Mouse (Mus musculus): ENCODE measurements around the gene Olfr51.
"Not testable (repeated sequence)": the region's sequence is repeated elsewhere in the genome, so short reads cannot be mapped to it uniquely, and the experiment has no call there.

Olfr51 gene

DNA sequence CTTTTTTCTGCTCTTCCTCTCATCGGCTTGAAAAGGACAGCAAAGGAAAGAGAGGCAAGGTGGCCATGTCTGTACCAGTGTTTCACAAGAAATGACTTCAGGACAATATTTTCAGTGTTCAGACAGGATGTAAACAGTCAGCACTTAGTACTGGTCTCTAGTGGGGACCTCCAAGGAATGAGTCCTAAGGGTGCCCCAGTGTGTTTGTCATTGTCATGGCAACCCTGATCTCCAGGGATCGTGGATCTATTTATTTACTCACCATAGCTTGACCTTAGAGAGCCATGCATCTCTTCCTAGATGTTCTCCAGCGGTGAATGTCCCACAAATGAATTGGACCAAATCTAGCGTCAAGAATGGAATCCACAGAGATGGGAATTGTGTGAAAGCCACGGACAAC, at the start of gene Olfr51:
Olfr51 (plus strand) TSS at position 301 of the 400 bp plus-strand sequence.
- in situ Hi-C loops (cut with MboI; ENCODE audit: unreplicated experiment in 2 of 2), result no loop called here

DNA sequence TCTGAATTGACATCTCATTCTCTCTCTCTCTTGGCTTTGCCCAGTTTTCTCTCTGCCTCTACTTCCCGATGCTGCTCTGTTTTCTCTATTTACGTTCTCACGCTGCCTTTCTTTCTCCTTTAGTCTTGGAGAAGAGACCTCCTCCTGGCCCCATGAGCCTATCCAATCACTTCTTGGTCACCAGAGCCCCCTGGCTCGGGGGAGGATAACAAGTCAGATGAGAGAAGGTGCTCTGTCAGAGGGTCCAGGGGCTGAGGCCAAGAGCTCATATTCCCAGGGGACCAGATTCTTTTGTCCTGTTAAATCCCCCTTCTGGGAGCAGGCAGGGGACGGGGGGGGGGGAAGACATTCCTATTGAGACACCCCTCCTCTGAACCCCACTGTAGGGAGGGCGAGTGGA, 49.7 kb upstream of the Olfr51 start, which contains the start of gene Prop1:
Prop1 (minus strand) TSS at position 101 of the 400 bp plus-strand sequence.
- in situ Hi-C loops (cut with MboI; ENCODE audit: unreplicated experiment in 2 of 2), result no loop called here

DNA sequence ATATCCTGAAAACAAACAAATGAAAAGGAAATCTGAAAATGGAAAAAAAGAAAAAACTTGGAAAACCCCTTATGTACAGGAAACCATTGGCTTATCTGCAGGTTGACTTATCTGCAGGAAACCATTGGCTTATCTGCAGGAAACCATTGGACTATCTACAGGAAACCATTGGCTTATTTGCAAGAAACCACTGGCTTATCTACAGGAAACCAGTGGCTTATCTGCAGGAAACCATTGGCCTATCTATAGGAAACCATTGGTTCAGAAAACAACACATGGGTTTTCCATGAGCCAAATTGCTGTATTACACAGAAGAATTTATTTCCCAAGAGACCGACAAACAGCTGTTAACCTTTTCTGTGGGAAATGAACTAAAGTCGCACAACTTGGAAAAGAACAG, 38.5 kb upstream of the Olfr51 start:
- in situ Hi-C loops (cut with MboI; ENCODE audit: unreplicated experiment in 2 of 2), result no loop called here

DNA sequence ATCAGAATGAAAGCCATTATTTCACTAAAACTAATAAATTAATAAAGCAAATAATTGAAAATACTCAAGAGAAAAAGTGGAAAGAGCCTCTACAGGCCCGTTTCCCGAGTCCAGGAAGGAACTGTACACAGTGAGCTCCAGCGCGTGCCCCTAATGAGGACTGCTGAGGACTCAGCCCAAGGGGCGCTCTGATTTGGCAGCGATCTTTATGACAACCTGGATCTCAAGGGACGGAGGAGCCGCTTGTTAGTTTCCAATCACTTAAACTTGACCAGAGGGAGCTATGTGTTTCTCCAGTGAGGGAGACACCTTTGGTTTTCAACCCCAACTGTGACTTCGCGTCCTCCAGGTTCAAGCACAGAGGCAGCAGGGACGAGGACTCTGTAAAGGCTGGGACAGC, 37.2 kb upstream of the Olfr51 start, which contains the start of gene Olfr1378:
Olfr1378 (plus strand) TSS at position 301 of the 400 bp plus-strand sequence.
- in situ Hi-C loops (cut with MboI; ENCODE audit: unreplicated experiment in 2 of 2), result no loop called here

DNA sequence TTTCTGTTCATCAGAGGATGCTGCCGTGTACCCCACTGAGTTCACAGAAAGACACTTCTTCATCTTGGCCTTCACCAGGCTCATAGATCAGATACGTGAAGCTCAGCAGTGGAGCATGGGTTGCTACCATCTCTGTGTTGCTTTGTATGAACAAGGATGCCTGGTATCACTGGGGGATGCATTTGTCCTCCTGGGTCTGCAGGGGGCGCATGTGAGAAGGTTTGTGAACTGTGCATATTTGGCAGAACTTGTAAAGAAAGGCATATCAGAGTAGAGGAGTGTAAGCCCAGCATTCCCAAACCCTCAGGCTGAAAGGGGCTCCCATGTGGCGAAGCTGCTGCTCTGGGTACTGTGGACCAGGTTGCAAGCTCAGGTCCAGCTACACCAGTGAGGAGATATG, 26.2 kb upstream of the Olfr51 start:
- in situ Hi-C loops (cut with MboI; ENCODE audit: unreplicated experiment in 2 of 2), result no loop called here

DNA sequence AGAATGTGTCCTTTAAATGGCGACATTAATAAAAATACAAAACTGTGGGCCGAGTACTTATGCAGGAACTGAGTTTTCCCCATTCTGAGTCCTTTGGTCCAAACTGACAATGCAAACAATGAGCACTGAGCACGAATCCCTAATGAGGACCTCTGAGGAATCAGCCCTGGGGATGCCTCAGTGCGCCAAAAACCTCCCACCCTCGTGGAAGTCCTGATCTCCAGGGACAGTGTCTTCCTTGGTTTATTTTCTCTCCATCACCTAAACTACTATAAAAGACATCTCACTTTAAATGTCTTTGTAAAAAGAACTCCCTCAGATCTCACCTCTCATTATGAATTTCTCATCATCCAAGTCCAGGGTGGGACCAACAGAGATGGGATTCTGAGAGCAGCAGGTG, 21.7 kb upstream of the Olfr51 start, which contains the start of gene Olfr1377:
Olfr1377 (plus strand) TSS at position 301 of the 400 bp plus-strand sequence.
- in situ Hi-C loops (cut with MboI; ENCODE audit: unreplicated experiment in 2 of 2), result no loop called here

DNA sequence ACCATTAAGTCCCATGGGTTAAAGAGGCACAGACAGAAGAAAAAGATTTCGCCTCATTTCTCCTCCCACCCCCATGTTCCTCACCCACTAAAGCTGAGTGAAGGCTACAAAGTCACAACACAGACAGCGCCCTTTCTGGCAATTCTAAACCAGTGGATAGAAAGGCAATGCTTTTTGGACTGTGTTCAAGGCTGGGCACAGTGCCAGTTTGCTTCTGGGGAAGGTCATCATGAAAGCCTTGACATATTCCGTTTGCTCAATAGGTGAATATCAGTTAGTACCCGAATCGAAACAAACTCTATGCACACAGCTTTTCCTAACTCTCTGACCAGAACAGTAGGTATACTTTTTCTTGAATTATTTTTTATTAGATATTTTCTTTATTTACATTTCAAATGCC, 8.4 kb downstream of the Olfr51 start:
- in situ Hi-C loops (cut with MboI; ENCODE audit: unreplicated experiment in 2 of 2), result no loop called here

DNA sequence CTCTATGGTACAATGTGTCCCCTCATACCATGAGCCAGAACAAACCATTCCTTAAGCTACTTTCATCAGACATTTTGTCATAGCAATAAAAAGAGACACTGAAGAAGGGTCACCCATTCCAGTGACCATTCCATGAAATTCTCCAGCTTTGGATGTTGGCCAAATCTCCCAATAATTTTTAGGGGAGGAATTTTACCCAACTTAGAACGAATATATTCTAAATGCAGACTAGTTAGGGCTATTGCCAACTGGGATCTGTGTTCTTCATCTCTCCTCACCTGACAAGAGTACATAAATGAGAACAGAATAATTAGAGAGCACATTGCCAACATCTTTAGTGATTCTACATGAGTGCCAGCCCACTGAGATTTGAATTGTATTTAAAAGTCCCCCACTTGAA, 10.5 kb downstream of the Olfr51 start, which contains the start of gene Olfr54:
Olfr54 (plus strand) TSS at position 301 of the 400 bp plus-strand sequence.
- in situ Hi-C loops (cut with MboI; ENCODE audit: unreplicated experiment in 2 of 2), result no loop called here

DNA sequence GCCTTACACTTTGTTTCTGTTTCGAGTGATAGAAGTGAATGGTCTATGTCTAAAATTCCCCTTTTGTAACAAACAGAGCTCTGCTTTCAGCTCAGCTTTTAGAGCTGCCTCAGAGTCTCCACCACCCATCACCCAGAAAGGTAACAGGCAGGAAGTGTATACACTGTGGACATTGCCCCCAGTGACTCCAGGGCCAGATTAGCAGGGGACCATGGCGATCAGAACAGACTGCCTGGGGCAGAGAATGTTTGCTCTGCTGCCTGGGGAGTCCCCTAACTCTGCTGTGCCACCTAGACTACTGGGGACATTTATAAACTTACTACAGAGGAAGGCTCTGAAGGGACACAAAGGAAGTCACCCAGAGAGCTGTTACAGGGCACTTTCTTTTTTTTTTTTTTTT, 12.9 kb downstream of the Olfr51 start:
- in situ Hi-C loops (cut with MboI; ENCODE audit: unreplicated experiment in 2 of 2), result no loop called here

DNA sequence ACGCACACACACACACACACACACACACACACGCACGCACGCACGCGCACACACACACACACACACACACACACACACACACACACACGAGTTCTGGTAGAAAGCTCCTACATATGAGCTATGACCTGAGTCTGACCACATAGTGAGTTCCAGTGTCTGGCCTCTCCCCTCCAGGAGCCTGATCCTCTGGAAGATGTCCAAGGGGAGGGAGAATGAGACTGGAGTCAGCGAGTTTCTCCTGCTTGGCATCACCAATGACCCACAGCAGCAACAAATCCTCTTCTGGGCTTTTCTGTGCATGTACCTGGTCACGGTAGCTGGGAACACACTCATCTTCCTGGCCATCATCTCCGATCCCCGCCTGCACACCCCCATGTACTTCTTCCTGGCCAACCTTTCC, 23.4 kb downstream of the Olfr51 start:
- in situ Hi-C loops (cut with MboI; ENCODE audit: unreplicated experiment in 2 of 2), result not testable (repeated sequence)

DNA sequence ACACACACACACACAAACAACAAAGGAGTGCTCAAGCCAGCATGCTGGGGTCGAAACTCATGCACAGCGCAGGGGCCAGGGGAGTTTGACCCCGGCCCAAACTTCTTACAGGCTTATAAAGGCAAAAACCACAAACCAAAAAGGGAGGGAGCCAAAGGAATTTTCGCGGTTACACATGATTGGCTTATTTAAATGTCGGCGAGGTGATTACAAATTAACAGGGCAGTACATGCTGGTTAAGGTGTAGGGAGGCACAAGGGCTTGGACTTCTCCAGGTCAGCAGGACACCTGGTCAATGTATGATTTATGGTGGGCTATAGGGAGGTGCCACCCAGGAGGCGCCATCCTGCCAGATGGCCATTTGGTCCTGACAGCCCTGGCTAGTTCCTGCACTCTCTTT, 26.0 kb downstream of the Olfr51 start:
- in situ Hi-C loops (cut with MboI; ENCODE audit: unreplicated experiment in 2 of 2), result not testable (repeated sequence)

DNA sequence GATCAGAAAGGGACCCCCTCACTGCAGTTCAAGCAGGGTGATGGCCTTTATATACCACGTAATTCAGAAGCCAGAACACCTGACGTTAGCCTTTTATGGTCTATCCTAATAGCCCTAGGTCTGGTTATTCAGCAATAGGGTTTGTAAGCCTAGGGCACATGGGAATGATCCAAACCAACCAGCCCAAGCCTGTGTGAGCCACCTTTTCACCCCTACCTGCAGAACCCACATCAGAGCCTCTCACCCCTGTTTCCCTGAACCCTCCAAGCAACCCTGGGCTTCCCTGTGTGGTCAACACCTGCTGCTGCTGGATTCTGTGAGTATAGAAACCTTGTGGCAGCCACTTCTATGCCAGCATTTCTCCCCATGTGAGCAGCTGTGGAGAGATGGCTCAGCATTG, 26.8 kb downstream of the Olfr51 start:
- in situ Hi-C loops (cut with MboI; ENCODE audit: unreplicated experiment in 2 of 2), result loop anchor here (10.0 kb wide), 2 partner anchors 265 to 585 kb away; no protein-coding TSS in a partner anchor

DNA sequence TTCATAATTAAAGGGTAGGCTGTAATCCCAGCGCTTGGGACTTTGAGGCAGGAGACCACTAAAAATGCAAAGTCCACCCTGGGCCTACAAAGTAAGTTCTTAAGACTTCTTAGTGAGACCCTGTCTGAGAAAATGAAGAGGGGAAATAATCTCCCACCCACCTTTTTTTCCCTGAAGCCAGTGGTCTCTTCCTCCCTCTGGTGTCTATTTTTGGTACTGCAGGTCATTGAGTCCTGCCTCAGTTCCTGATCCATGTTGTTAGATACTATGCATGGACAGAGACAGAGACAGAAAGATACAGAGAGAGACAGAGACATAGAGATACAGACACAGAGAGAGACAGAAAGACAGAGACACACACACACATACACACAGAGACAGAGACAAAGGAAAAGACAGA, 29.5 kb downstream of the Olfr51 start:
- in situ Hi-C loops (cut with MboI; ENCODE audit: unreplicated experiment in 2 of 2), result loop anchor here (10.0 kb wide), 2 partner anchors 268 to 588 kb away; no protein-coding TSS in a partner anchor

DNA sequence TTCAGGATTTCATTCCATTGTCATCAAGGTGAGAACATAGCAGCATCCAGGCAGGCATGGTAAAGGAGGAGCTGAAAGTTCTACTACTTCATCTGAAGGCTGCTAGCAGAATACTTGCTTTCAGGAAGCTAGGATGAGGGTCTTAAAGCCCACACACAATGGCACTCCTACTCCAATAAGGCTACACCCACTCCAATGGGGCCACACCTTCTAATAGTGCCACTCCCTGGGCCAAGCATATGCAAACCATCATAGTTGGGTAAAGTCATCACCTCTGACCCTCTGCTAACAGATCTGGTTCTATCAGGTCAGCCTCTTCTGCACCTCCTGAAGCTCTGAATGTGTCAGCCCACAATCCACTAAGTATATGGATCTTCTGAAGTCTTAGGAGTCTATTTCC, 30.7 kb downstream of the Olfr51 start:
- in situ Hi-C loops (cut with MboI; ENCODE audit: unreplicated experiment in 2 of 2), result loop anchor here (10.0 kb wide), 2 partner anchors 269 to 589 kb away; no protein-coding TSS in a partner anchor

DNA sequence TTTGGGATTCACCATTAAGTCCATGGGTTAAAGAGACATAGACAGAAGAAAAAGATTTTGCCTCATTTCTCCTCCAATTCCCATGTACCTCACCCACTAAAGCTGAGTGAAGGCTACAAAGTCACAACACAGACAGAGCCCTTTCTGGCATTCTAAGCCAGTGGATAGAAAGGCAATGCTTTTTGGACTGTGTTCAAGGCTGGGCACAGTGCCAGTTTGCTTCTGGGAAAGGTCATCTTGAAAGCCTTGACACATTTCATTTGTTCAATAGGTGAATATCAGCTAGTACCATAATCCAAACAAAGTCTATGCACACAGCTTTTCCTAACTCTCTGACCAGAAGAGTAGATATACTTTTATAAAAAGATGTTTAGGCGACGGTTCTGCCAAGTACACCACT, 32.6 kb downstream of the Olfr51 start:
- in situ Hi-C loops (cut with MboI; ENCODE audit: unreplicated experiment in 2 of 2), result loop anchor here (5.0 to 10.0 kb wide), 3 partner anchors 269 to 591 kb away; no protein-coding TSS in a partner anchor

DNA sequence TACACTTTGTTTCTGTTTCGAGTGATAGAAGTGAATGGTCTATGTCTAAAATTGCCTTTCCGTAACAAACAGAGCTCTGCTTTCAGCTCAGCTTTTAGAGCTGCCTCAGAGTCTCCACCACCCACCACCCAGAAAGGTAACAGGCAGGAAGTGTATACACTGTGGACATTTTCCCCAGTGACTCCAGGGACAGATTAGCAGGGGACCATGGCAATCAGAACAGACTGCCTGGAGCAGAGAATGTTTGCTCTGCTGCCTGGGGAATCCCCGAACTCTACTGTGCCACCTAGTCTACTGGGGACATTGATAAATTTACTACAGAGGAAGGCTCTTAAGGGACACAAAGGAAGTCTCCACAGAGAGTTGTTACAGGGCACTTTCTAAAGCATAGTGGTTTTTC, 41.4 kb downstream of the Olfr51 start:
- in situ Hi-C loops (cut with MboI; ENCODE audit: unreplicated experiment in 2 of 2), result not testable (repeated sequence)

DNA sequence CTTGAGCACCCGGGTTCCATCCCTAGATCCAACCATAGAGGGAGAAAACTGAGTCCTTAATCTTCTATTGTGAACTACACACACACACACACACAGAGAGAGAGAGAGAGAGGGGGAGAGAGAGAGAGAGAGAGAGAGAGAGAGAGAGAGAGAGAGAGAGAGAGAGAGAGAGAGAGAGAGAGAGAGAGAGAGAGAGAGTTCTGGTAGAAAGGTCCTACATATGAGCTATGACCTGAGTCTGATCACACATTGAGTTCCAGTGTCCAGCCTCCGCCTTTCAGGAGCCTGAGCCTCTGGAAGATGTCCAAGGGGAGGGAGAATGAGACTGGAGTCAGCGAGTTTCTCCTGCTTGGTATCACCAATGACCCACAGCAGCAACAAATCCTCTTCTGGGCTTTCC, 44.4 kb downstream of the Olfr51 start, which contains the start of gene Olfr1375:
Olfr1375 (plus strand) TSS at position 301 of the 400 bp plus-strand sequence.
- in situ Hi-C loops (cut with MboI; ENCODE audit: unreplicated experiment in 2 of 2), result not testable (repeated sequence)

DNA sequence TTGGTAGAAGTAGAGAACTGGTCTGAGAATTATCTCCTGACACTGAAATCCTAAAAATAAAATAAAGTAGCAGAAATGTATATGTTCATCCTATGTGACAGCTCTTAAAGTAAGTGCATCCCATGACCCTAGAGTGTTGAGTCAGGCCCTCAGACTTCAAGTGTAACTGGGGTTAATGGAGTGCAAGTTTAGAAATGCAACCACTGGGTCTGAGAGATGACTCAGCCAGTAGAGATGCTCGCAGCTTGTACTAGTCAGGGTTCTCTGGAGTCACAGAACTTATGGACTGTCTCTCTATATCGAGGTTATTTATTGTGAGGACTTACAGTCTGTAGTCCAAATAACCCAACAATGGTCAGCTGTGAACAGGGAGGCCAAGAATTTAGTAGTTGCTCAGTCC, 48.3 kb downstream of the Olfr51 start:
- in situ Hi-C loops (cut with MboI; ENCODE audit: unreplicated experiment in 2 of 2), result no loop called here

DNA sequence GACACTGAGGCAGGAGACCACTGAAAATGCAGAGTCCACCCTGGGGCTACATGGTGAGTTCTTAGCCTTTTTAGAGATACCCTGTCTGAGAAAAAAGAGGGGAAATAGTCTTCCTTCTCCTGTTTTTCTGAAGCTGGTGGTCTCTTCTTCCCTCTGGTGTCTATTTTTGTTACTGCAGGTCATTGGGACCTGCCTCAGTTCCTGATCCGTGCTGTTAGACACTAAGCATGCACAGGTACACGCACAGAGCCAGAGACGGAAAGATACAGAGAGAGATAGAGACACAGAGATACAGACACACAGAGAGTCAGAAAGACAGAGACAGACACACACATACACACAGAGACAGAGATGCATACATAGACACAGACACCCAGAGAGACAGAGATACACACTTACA, 49.8 kb downstream of the Olfr51 start:
- in situ Hi-C loops (cut with MboI; ENCODE audit: unreplicated experiment in 2 of 2), result no loop called here

DNA sequence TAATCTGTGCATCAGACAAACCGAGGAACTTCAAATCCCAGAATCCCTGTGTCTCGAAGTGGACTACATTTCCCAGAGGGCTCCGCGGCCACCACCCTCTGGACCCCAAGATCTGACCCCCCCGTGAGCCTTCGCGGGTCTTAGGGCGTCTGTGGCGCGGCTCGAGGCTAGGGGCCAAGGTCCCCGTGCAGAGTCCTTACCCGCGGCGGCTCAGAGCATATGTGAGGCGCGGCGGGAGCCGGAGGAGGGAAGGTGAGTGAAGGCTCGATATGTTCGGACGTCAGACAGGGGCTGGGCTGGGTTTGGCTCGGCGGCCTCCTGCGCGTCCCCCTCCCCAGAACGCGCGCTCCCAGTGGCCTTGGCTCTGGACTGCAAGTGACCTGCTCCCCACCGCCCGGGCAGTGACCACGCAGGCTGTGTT, 55.8 kb downstream of the Olfr51 start, which contains the start of gene Zfp354a:
Zfp354a (plus strand) TSS at position 107 of the 421 bp plus-strand sequence.
- in situ Hi-C loops (cut with MboI; ENCODE audit: unreplicated experiment in 2 of 2), result no loop called here

Data from v-Abl transformed pro-B cells (cell line).